Mouse (Mus musculus): Measurements from ENCODE around the gene Zfand6.

GRCm38 (mm10) chr7:84733038-84733437 lies 43.3 kb upstream of the Zfand6 start:
- TF ChIP-seq CTCF (IDR thresholded peaks at IDR 0.05; ENCODE audit: low read depth, low read length) (no peak), POLR2A (IDR thresholded peaks at IDR 0.05; ENCODE audit: extremely low read depth, insufficient read depth, low read length) (no peak)
